Mouse (Mus musculus) MEL (cell line): ENCODE measurements at regions not wholly inside any gene's neighbourhood (a gene's known extent, or its start where the extent isn't known, plus 50 kb on each side); places are given as distances from the start of the nearest gene placed in this dataset.

Source experiments
- DNase-seq: peaks from one replicate; pipeline ENCODE4 v3.0.0; 2011; ENCODE audit warnings: low read depth, low spot score
- H3K27ac ChIP-seq: 2 replicates; pipeline ENCODE4 v1.5.1; 2012; ENCODE audit warnings: low read depth, mild to moderate bottlenecking, control low read depth, low read length, moderate library complexity; ENCODE audit not compliant: control insufficient read depth
- H3K27me3 ChIP-seq, 2 experiments: fragments of 150-350 bp in 1 of 2; sonication (generic) in 1 of 2; 2 replicates each; pipeline ENCODE4 v1.6.1; 2012; ENCODE audit warnings: low read length in 2 of 2, mild to moderate bottlenecking in 2 of 2, improper control_type of control experiment in 1 of 2, moderate library complexity in 1 of 2; ENCODE audit not compliant: insufficient read depth in 2 of 2, control insufficient read depth in 1 of 2
- H3K36me3 ChIP-seq, 2 experiments: 2 replicates each; pipeline ENCODE4 v1.6.1; 2012 to 2014; ENCODE audit warnings: low read length in 2 of 2, improper control_type of control experiment in 1 of 2, inconsistent platforms in 1 of 2, mild to moderate bottlenecking in 1 of 2; ENCODE audit not compliant: insufficient read depth in 2 of 2, control insufficient read depth in 1 of 2
- H3K4me1 ChIP-seq, 2 experiments: fragments of 150-350 bp in 1 of 2; sonication (generic) in 1 of 2; 2 replicates each; pipeline ENCODE4 v1.6.1; 2012; ENCODE audit warnings: low read length in 2 of 2, improper control_type of control experiment in 1 of 2, mild to moderate bottlenecking in 1 of 2; ENCODE audit not compliant: insufficient read depth in 2 of 2, control insufficient read depth in 1 of 2
- H3K4me3 ChIP-seq, 2 experiments: fragments of 150-350 bp in 1 of 2; sonication (generic) in 1 of 2; 2 replicates each; pipeline ENCODE4 v1.5.1; 2012; ENCODE audit warnings: low read depth in 2 of 2, low read length in 2 of 2, mild to moderate bottlenecking in 2 of 2, moderate library complexity in 2 of 2, control low read depth in 1 of 2, improper control_type of control experiment in 1 of 2; ENCODE audit not compliant: control insufficient read depth in 1 of 2, insufficient read depth in 1 of 2
- H3K79me2 ChIP-seq: 2 replicates; pipeline ENCODE4 v1.6.1; 2012; ENCODE audit warnings: mild to moderate bottlenecking, low read length, moderate library complexity; ENCODE audit not compliant: control insufficient read depth, poor library complexity, insufficient read depth
- H3K9ac ChIP-seq: 2 replicates; pipeline ENCODE4 v1.6.1; 2012; ENCODE audit warnings: low read depth, mild to moderate bottlenecking, control low read depth, low read length, moderate library complexity; ENCODE audit not compliant: control insufficient read depth, poor library complexity, severe bottlenecking
- H3K9me3 ChIP-seq: fragments of 150-350 bp; sonication (generic); replicated peaks from 2 replicates; pipeline ENCODE4 v1.6.1; 2012; ENCODE audit warnings: mild to moderate bottlenecking, low read length, improper control_type of control experiment, moderate library complexity; ENCODE audit not compliant: insufficient read depth
- CHD1 ChIP-seq: IDR thresholded peaks from 2 replicates; pipeline ENCODE4 v1.6.1; 2012; ENCODE audit warnings: low read depth, mild to moderate bottlenecking, inconsistent platforms, low read length, improper control_type of control experiment
- CHD2 ChIP-seq: IDR thresholded peaks from 2 replicates; pipeline ENCODE4 v1.6.1; 2011; ENCODE audit warnings: low read length, improper control_type of control experiment
- E2F4 ChIP-seq: IDR thresholded peaks from 2 replicates; pipeline ENCODE4 v1.6.1; 2011; ENCODE audit warnings: low read depth, low read length, improper control_type of control experiment, borderline replicate concordance
- ELF1 ChIP-seq: IDR thresholded peaks from 2 replicates; pipeline ENCODE4 v1.6.1; 2014; ENCODE audit warnings: low read depth, mild to moderate bottlenecking, inconsistent platforms, low read length, improper control_type of control experiment, moderate library complexity
- ETS1 ChIP-seq: IDR thresholded peaks from 2 replicates; pipeline ENCODE4 v1.6.1; 2012; ENCODE audit warnings: low read depth, mild to moderate bottlenecking, inconsistent platforms, low read length, improper control_type of control experiment, moderate library complexity
- GATA1 ChIP-seq: IDR thresholded peaks from 2 replicates; pipeline ENCODE4 v1.6.1; 2011; ENCODE audit warnings: low read depth, low read length, improper control_type of control experiment
- KAT2A ChIP-seq: conservative IDR thresholded peaks from 2 replicates; pipeline ENCODE4 v1.6.1; 2012; ENCODE audit warnings: low read depth, low read length, improper control_type of control experiment, inconsistent platforms
- MAFK ChIP-seq: IDR thresholded peaks from 2 replicates; pipeline ENCODE4 v1.6.1; 2011; ENCODE audit warnings: low read depth, mild to moderate bottlenecking, low read length, improper control_type of control experiment, borderline replicate concordance
- MEF2A ChIP-seq: IDR thresholded peaks from 2 replicates; pipeline ENCODE4 v1.6.1; 2014; ENCODE audit warnings: low read depth, mild to moderate bottlenecking, inconsistent platforms, low read length, improper control_type of control experiment; ENCODE audit not compliant: poor library complexity, insufficient replicate concordance, severe bottlenecking; ENCODE audit errors: extremely low read depth
- MXI1 ChIP-seq: IDR thresholded peaks from 2 replicates; pipeline ENCODE4 v1.6.1; 2011; ENCODE audit warnings: mild to moderate bottlenecking, low read depth, low read length, improper control_type of control experiment
- MYC ChIP-seq: IDR thresholded peaks from 2 replicates; pipeline ENCODE4 v1.6.1; 2011; ENCODE audit warnings: low read depth, mild to moderate bottlenecking, low read length, improper control_type of control experiment, moderate library complexity
- POLR2A ChIP-seq, 2 experiments: IDR thresholded peaks; 2 replicates each; pipeline ENCODE4 v1.6.1; 2011 to 2012; ENCODE audit warnings: low read length in 2 of 2, mild to moderate bottlenecking in 2 of 2, control low read depth in 1 of 2, improper control_type of control experiment in 1 of 2, low read depth in 1 of 2, moderate library complexity in 1 of 2; ENCODE audit not compliant: control insufficient read depth in 1 of 2, insufficient read depth in 1 of 2, poor library complexity in 1 of 2
- RCOR1 ChIP-seq: IDR thresholded peaks from 2 replicates; pipeline ENCODE4 v1.6.1; 2012; ENCODE audit warnings: low read depth, mild to moderate bottlenecking, inconsistent platforms, low read length, improper control_type of control experiment
- SMC3 ChIP-seq: IDR thresholded peaks from 2 replicates; pipeline ENCODE4 v1.6.1; 2011; ENCODE audit warnings: low read depth, low read length, improper control_type of control experiment
- TAL1 ChIP-seq: IDR thresholded peaks from 2 replicates; pipeline ENCODE4 v1.6.1; 2012; ENCODE audit warnings: mild to moderate bottlenecking, inconsistent platforms, low read length, moderate library complexity, mixed read lengths
- TBP ChIP-seq: IDR thresholded peaks from 2 replicates; pipeline ENCODE4 v1.8.0; 2011; ENCODE audit warnings: low read depth, low read length, improper control_type of control experiment
- TCF12 ChIP-seq: IDR thresholded peaks from 2 replicates; pipeline ENCODE4 v1.6.1; 2014; ENCODE audit warnings: low read depth, mild to moderate bottlenecking, inconsistent platforms, low read length, improper control_type of control experiment, moderate library complexity
- USF1 ChIP-seq: IDR thresholded peaks from 2 replicates; pipeline ENCODE4 v1.6.1; 2014; ENCODE audit warnings: low read depth, mild to moderate bottlenecking, inconsistent platforms, low read length, improper control_type of control experiment, moderate library complexity
- USF2 ChIP-seq, 2 experiments: IDR thresholded peaks; 2 replicates each; pipeline ENCODE4 v1.6.1; 2011 to 2012; ENCODE audit warnings: improper control_type of control experiment in 2 of 2, low read length in 2 of 2, borderline replicate concordance in 1 of 2, inconsistent platforms in 1 of 2, low read depth in 1 of 2, mild to moderate bottlenecking in 1 of 2; ENCODE audit not compliant: insufficient read depth in 1 of 2
- ZKSCAN1 ChIP-seq: IDR thresholded peaks from 2 replicates; pipeline ENCODE4 v1.6.1; 2012; ENCODE audit warnings: low read depth, mild to moderate bottlenecking, inconsistent platforms, low read length, improper control_type of control experiment, moderate library complexity

GRCm38 (mm10) chr1:176594312-176594711, 219.6 kb downstream of the Cep170 start:
- peaks cover 0 to 2% of the 10 kb centered on the region in 2 experiments; a peak in 1 of 4 replicates for H3K27me3 ChIP-seq
- H3K9ac ChIP-seq: no peak overlapping the region
- H3K79me2 ChIP-seq: no peaks in the 10 kb centered on the region
- no peaks in the 10 kb centered on the region for H3K9me3 ChIP-seq
- H3K4me3 ChIP-seq: no peak overlapping the region
- no peaks in the 10 kb centered on the region for H3K36me3 ChIP-seq
- no peaks in the 10 kb centered on the region for H3K4me1 ChIP-seq
- no peak overlapping the region for H3K27ac ChIP-seq
- TF ChIP-seq TBP (no peak), POLR2A (IDR thresholded peaks at IDR 0.05; ENCODE audit: control insufficient read depth in 1 of 2, insufficient read depth in 1 of 2, low read depth in 1 of 2, low read length in 2 of 2, poor library complexity in 1 of 2) (no peak), USF2 (IDR thresholded peaks at IDR 0.05; ENCODE audit: borderline replicate concordance in 1 of 2, insufficient read depth in 1 of 2, low read depth in 1 of 2, low read length in 2 of 2) (no peak), ETS1 (no peak)
- DNase-seq: no peak

GRCm38 (mm10) chr1:176588144-176588543, 225.7 kb downstream of the Cep170 start:
- no peak for DNase-seq
- Histone ChIP-seq H3K4me3 (no peak overlapping the region), H3K36me3 (no peaks in the 10 kb centered on the region), H3K27me3 (no peaks in the 10 kb centered on the region), H3K9ac (no peak overlapping the region), H3K79me2 (no peaks in the 10 kb centered on the region), H3K27ac (no peak overlapping the region)
- TF ChIP-seq KAT2A (no peak), ELF1 (no peak), USF2 (IDR thresholded peaks at IDR 0.05; ENCODE audit: borderline replicate concordance in 1 of 2, insufficient read depth in 1 of 2, low read depth in 1 of 2, low read length in 2 of 2) (no peak), CHD2 (no peak), GATA1 (no peak), MEF2A (no peak), MYC (no peak), TAL1 (no peak), CHD1 (no peak), SMC3 (no peak), TCF12 (no peak), MXI1 (no peak), RCOR1 (no peak), MAFK (no peak), ZKSCAN1 (no peak), E2F4 (no peak), USF1 (no peak)
- TF ChIP-seq, all 39 proteins: peak for 0
- H3K9me3 ChIP-seq: no peaks in the 10 kb centered on the region
- H3K4me1 ChIP-seq: no peaks in the 10 kb centered on the region
